Mouse (Mus musculus): ENCODE measurements around the gene Selenon. TPM values are rescaled to one million over a fixed set of nuclear protein-coding genes. Genes with fewer than 3 reads are reported as not detected.

Gene Selenon
- total RNA-seq, 2 experiments from 2014 or later = 18.1 to 20.0 TPM

GRCm38 (mm10) chr4:134579212-134579611 lies 27.2 kb upstream of the Selenon start:
- no peak for DNase-seq (ENCODE audit: low spot score in 2 of 2)

GRCm38 (mm10) chr4:134578407-134578806 lies 26.4 kb upstream of the Selenon start:
- peak in 1 of 2 experiments; percentile 61 for DNase-seq (ENCODE audit: low spot score in 2 of 2)

DNA sequence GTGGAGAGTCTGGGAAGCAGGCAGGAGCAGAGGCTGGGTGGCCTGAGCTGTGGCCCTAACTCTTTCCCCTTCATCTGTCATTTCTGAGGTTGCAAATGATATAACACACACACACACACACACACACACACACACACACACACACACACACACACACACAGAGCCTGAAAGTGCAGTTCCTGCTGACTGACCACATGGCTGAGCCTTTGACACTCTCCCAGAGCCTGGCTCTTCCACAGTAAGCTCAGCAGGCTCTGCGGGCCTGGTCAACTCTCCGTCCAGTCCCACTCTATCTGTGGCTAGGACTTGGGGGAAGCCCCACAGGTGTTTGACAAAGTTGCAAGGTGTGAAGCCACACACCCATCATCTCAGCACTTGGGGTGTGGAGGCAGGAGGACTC lies 25.3 kb upstream of the Selenon start:
- no peak for DNase-seq (ENCODE audit: low spot score in 2 of 2)

GRCm38 (mm10) chr4:134575486-134575885 lies 23.5 kb upstream of the Selenon start:
- DNase-seq (ENCODE audit: low spot score in 2 of 2) = no peak

DNA sequence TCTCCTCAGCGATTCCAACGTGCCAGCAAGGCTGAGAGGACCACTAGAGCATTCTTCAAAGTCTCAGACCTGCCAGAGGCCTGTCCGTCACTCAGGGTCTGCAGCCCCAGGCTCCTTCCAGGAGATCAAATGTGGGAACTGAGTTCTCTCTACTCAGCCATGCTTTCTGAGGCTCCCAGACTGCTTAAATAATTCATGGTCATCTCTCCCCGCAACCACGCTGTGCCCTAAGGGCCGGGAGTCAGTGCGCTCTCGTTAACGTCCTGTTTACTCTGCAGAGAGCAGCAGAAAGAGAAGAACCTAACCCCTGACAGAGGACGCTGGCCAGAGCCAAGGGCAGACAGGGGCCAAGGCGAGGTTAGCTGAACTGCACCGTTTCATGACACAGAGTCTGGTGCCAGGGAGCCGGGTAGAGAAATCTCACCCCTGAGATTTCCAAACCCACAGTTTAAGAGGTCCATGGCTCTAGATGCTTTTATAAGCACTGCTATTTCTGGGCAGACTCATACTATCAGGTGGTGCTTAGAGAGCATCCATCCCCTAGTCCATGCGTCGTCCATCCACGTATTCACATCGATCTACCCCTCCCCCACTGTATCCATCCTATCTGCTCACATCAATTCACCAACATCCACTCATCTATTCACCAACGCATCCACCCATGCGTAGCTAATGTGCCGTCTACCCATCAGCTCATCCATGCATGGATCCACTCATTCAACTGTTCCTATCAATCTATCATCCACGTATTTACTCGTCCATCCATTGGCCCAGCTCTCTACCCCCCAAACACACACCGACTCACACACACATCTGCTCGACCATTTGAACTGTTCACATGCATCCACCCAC lies 20.7 kb upstream of the Selenon start:
- DNase-seq (ENCODE audit: low spot score in 2 of 2) = no peak

- no peak for DNase-seq (ENCODE audit: low spot score in 2 of 2)
Observed at GRCm38 (mm10) chr4:134570704-134571451, 18.9 kb upstream of the Selenon start.

DNA sequence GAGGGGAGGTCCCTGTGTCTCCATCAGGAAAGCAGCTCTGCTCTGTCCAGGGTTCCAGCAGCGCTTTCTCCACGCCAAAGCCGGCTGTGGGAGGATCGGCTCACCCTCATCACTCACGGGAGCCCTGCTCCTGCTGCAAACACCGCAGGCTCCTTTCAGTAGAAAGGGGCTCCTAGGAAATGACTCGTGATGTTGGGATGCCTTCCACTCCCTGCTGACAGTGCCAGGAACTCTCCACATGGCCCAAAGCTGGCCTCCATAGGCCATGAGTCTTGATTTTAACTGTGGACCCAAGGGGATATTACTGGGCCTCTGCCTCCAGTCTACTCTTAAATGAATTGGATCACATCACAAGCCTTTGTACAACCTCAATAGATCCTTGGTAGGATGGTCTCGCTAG lies 17.9 kb upstream of the Selenon start:
- DNase-seq (ENCODE audit: low spot score in 2 of 2) = no peak

DNA sequence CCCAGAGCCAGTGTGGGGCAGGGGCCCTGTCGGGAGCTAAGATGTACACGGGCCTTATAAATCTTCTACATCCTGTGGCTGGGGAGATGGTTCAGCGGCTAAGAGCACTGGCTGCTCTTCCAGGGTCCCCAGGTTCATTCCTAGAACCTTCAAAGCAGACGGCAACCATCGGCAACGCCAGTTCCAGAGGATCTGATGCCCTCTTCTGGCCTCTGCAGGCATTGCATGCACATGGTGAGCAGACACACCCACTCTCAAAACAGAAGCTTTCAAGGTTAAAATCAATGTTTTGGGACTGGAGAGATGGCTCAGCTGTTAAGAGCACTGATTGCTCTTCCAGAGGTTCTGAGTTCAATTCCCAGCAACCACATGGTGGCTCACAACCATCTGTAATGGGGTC lies 17.2 kb upstream of the Selenon start:
- DNase-seq (ENCODE audit: low spot score in 2 of 2) = no peak

DNA sequence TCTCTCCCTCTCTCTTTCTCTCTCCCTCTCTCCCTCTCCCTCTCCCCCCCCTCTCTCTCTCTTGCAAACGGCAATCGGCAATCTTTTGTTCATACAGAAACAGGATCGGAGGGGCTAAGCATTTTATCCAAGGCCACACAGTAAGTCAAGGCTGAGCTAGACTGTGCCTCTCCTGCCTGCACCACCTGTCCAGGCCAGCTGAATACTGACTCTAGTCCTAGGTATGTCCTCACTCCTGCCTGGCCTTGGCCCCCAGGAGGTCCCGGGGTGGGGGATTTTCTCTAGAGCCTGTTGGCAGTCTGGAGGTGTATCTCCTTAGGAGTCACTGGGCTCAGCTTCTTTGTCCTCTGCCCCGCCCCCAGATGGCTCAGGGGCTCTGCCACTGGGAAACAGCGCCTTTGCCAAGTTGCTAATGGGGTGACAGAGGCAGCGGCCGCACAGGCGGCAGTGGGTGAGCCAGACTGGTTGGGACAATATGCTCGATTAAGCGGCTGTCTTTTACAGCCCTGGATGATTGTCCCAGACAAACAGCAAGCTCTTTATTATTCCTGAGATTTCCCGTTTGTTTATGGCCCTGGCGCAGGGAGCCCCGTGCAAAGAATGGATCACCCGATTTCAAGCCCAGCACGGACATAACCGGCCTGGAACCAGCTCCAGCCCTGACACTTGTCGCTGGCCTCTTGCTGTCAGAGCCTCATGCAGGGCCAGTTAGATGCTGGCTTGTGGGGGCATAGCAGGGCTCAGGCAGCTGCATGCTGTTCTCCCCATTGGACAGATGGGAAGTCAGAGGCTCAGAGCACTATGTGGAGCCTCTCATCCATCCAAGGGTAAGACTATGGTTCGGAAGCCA lies 15.6 kb upstream of the Selenon start:
- DNase-seq (ENCODE audit: low spot score in 2 of 2) = no peak

- DNase-seq (ENCODE audit: low spot score in 2 of 2) = no peak
Observed at GRCm38 (mm10) chr4:134564093-134564492, 12.1 kb upstream of the Selenon start.

DNA sequence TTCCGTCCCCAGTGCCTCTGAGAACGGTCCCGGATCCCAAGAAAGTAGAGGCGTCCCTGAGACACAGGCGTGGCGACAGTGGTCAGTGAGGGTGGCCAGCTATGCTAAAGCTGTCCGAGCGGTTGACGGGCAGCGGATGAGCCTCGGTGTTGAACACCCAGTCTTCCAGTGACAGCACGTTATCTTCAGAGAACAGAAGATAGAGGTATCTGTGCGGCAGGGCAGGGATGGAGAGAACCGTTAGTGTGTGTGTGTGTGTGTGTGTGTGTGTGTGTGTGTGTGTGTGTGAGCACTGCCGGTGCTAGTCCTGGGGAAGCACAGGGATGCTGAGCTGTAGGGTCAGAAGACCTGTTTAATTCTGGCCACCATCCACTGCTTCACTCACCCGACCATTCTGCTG lies 11.7 kb upstream of the Selenon start:
- DNase-seq (ENCODE audit: low spot score in 2 of 2) = no peak

GRCm38 (mm10) chr4:134562014-134562413 lies 10.0 kb upstream of the Selenon start:
- no peak for DNase-seq (ENCODE audit: low spot score in 2 of 2)

DNA sequence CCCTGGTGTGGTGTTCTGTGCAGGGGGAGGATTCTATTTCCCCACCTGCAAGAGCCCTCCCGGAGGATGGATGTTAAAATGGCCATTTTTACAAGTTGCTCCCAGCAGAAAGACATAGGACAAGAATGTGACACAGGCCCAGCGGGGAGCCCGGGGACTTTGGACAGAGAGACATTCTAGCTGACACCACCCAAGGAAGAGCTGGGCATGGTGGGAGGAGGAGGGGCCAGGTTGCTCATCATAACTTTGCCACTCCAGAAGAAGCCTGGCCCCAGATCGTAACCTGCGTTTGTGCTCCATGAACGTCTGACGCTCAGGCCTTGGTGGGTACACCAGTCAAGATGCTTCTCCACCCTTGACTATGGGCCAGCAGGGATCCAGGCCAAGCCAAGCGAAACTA lies 8.7 kb upstream of the Selenon start:
- no peak for DNase-seq (ENCODE audit: low spot score in 2 of 2)

GRCm38 (mm10) chr4:134559154-134559553 lies 7.2 kb upstream of the Selenon start:
- no peak for DNase-seq (ENCODE audit: low spot score in 2 of 2)

GRCm38 (mm10) chr4:134558570-134559113 lies 6.7 kb upstream of the Selenon start:
- DNase-seq (ENCODE audit: low spot score in 2 of 2) = no peak

GRCm38 (mm10) chr4:134557626-134558249 lies 5.8 kb upstream of the Selenon start:
- no peak for DNase-seq (ENCODE audit: low spot score in 2 of 2)

GRCm38 (mm10) chr4:134555956-134556580 lies 4.1 kb upstream of the Selenon start:
- DNase-seq (ENCODE audit: low spot score in 2 of 2) = no peak

DNA sequence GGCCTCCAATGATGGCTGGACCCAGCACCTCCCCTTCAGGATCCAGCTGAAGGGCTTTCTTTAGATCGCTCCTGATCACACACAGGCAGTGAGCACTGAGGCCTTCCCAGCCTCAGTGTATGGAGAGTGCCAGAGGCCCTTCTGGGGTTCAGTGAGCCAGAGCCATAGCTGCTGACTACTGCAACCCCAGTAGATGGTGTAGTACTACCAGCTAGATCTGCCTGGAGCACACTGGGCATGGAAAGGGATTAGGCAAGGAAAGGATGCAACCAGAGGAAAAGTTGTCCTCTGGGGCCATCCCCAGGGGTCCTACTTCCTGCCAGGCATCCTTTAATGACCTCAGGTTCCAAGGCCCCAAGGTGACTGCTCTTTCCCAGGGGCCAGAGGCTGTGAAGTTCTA lies 1.7 kb upstream of the Selenon start:
- DNase-seq (ENCODE audit: low spot score in 2 of 2) = no peak

DNA sequence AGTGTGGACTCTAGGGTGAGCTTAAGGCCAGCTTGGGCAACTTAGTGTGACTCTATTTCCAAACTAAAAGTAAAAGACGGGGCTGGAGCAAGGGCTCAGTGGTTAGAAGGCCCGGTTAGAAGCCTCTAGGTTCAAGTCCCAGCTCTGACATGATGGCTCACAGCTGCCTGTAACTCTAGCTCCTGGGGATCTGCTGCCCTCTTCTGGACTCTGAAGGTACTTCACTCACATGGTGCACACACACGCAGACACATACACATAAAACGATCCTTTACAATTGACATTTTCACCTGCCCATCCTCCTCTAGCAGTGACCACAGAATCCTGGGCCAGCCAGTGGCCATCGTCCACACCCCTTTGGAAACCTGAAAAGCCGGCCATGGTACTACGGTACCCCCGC lies 2.1 kb downstream of the Selenon start:
- DNase-seq (ENCODE audit: low spot score in 2 of 2) = no peak

DNA sequence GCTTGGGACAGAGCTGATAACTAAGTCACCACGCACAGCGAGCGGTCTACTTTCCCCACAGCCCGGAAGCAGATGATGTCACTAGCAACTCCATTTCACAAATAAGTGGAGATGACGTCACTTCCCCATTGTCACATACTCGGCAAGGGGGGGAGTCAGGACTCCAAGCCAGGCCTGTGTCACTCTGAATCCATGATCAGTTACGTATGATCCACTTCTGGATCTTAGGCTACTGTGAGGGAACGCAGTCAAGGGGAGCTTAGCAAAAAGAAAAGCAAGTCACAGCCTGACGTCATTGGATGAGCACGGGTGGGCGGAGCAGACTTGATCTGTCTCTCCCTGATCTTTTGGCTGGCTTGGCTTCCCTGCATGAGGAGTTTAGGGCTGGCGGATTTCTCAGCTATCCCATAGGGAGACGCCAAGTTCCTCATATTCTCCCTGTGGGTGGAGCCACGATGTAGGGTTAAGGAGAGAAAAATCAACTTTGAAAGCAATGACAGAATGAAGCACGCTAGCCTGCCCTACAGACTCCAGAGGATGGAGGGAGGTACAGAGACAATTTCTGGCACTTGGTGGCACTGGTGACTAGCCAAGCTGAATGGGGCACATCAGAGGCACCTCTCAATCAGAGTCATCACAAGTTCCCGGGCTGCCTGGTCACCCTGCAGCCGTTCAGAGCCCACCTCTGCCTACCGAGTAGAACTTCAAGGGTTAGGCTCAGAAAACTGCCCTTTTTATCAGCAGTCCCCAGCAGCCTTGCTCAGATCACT lies 3.6 kb downstream of the Selenon start:
- DNase-seq (ENCODE audit: low spot score in 2 of 2) = no peak
